Mouse (Mus musculus) E14TG2a.4 (cell line): ENCODE measurements around the gene Crb1.

Experiments used
- CTCF ChIP-seq: conservative IDR thresholded peaks from 2 replicates; pipeline ENCODE4 v1.5.1; 2014; ENCODE audit warnings: low read length
- NANOG ChIP-seq: IDR thresholded peaks from 2 replicates; pipeline ENCODE4 v1.6.1; 2014; ENCODE audit warnings: borderline replicate concordance, low read length, mixed read lengths

- TF ChIP-seq NANOG (no peak), CTCF (no peak)
Measured at GRCm38 (mm10) chr1:139180481-139181149, 196.3 kb downstream of the Crb1 start.
